Comparison of ENCODE assay signal across 20 mouse cellular contexts in genomic region chr2:160044591-160044990, GRCm38 (mm10).
DNase-seq lines count a peak whose midpoint lies in the region; ATAC-seq and TF ChIP-seq lines count a peak whose summit lies in the region.
"Had no signal": no experiment of that assay in that cellular context is flagged by ENCODE, and none has a peak within 500 bp of the region (broad histone marks: within the 10 kb centered on the region; RNA-seq: fewer than 3 reads in every experiment).

No protein-coding gene starts in this region.

- H3K9ac ChIP-seq in intestine, embryonic 14.5 days (ENCODE audit: low read length), result no peak overlapping the region
- H3K9ac ChIP-seq in intestine, postnatal 0 days (ENCODE audit: low read depth, low read length), result no peak overlapping the region
- H3K9ac ChIP-seq: forebrain, embryonic 15.5 days; liver, postnatal 0 days; midbrain, embryonic 12.5 days had no signal

- no peaks in the 10 kb centered on the region for H3K9me3 ChIP-seq in intestine, embryonic 14.5 days (ENCODE audit: control insufficient read depth, low read length)
- no peaks in the 10 kb centered on the region for H3K9me3 ChIP-seq in intestine, postnatal 0 days (ENCODE audit: control insufficient read depth)
- H3K9me3 ChIP-seq: embryonic facial prominence, embryonic 10.5 days; forebrain, embryonic 15.5 days; limb, embryonic 10.5 days; midbrain, embryonic 12.5 days had no signal

- no peaks in the 10 kb centered on the region for H3K4me1 ChIP-seq in intestine, embryonic 14.5 days (replicated peaks; ENCODE audit: control insufficient read depth, insufficient read depth, low read length)
- no peaks in the 10 kb centered on the region for H3K4me1 ChIP-seq in intestine, postnatal 0 days (replicated peaks; ENCODE audit: control insufficient read depth, insufficient read depth, low read length)
- H3K4me1 ChIP-seq: midbrain, embryonic 12.5 days had no signal

- no peak overlapping the region for H3K4me2 ChIP-seq in intestine, embryonic 14.5 days (ENCODE audit: low read length)
- H3K4me2 ChIP-seq in intestine, postnatal 0 days (replicated peaks; ENCODE audit: low read depth), result no peak overlapping the region
- H3K4me2 ChIP-seq: forebrain, embryonic 15.5 days; liver, embryonic 11.5 days; midbrain, embryonic 12.5 days had no signal

- H3K27me3 ChIP-seq in intestine, embryonic 14.5 days (replicated peaks; ENCODE audit: control insufficient read depth, insufficient read depth, low read length), result no peaks in the 10 kb centered on the region
- no peaks in the 10 kb centered on the region for H3K27me3 ChIP-seq in intestine, postnatal 0 days (replicated peaks; ENCODE audit: control insufficient read depth, insufficient read depth, low read length)
- H3K27me3 ChIP-seq: forebrain, embryonic 15.5 days; midbrain, embryonic 12.5 days had no signal

- H3K27ac ChIP-seq in intestine, embryonic 14.5 days (ENCODE audit: low read depth), result no peak overlapping the region
- H3K27ac ChIP-seq in intestine, postnatal 0 days (ENCODE audit: low read depth, low read length), result no peak overlapping the region
- H3K27ac ChIP-seq: embryonic facial prominence, embryonic 10.5 days; forebrain, embryonic 15.5 days; hindbrain, postnatal 0 days; limb, embryonic 10.5 days; midbrain, embryonic 12.5 days had no signal

- no peak for ATAC-seq in intestine, embryonic 14.5 days (replicated peaks; ENCODE audit: low FRiP score, low TSS enrichment, low read depth)
- ATAC-seq in intestine, postnatal 0 days, result no peak
- ATAC-seq in megakaryocyte, adult 5-6 weeks (ENCODE audit: poor library complexity, severe bottlenecking), result peak; percentile 89
- ATAC-seq: forebrain, embryonic 15.5 days; hindbrain, postnatal 0 days; liver, postnatal 0 days had no signal

- no peaks in the 10 kb centered on the region for H3K36me3 ChIP-seq in intestine, embryonic 14.5 days (ENCODE audit: control insufficient read depth, insufficient read depth, low read length)
- H3K36me3 ChIP-seq in intestine, postnatal 0 days (ENCODE audit: control insufficient read depth, insufficient read depth), result no peaks in the 10 kb centered on the region
- H3K36me3 ChIP-seq: embryonic facial prominence, embryonic 10.5 days; forebrain, embryonic 15.5 days; limb, embryonic 10.5 days; midbrain, embryonic 12.5 days had no signal

- peak; percentile 94 for DNase-seq in heart, adult 11 months
- DNase-seq in heart, postnatal 25 days (ENCODE audit: low spot score), result no peak
- peak; percentile 41 for DNase-seq in intestine, embryonic 14.5 days (ENCODE audit: low spot score)
- peak; percentile 11 for DNase-seq in brain, adult 2 months (ENCODE audit: low read depth, low spot score)
- DNase-seq in frontal cortex, postnatal 36 days (ENCODE audit: low spot score in 2 of 2), result no peak
- DNase-seq: adrenal gland, postnatal 36 days; cerebellum, adult 11-12 months; cerebellum, postnatal 10 days; kidney, adult 11 months; kidney, postnatal 4 days; liver, postnatal 0 days; lung, postnatal 10 days had no signal

- 84% methylated on average over 4 of the region's 4 CpGs for WGBS in intestine, embryonic 14.5 days
- 87% methylated on average over 4 of the region's 4 CpGs for whole genome bisulfite sequencing in intestine, postnatal 0 days

- intact Hi-C loops in heart, postnatal 25 days (cut with DNase I), result no loop called here

- no peak overlapping the region for H3K4me3 ChIP-seq in intestine, embryonic 14.5 days (ENCODE audit: low read depth, low read length)
- H3K4me3 ChIP-seq in intestine, postnatal 0 days (ENCODE audit: low read depth, low read length), result no peak overlapping the region
- H3K4me3 ChIP-seq: embryonic facial prominence, embryonic 10.5 days; forebrain, embryonic 15.5 days; limb, embryonic 10.5 days; midbrain, embryonic 12.5 days had no signal

- no peak for TF ChIP-seq CTCF in intestine, postnatal 0 days (IDR thresholded peaks at IDR 0.05; ENCODE audit: low read depth)

Comparison
In these comparisons a context has a peak if more than half of its experiments do, and no peak if none do; other contexts are left out.
1. DNase-seq: peak in heart, adult 11 months (single experiment), intestine, embryonic 14.5 days (single experiment) and brain, adult 2 months (single experiment); none in heart, postnatal 25 days (single experiment) and frontal cortex, postnatal 36 days (0 of 2).